Mouse (Mus musculus): ENCODE measurements at regions not wholly inside any gene's neighbourhood (a gene's known extent, or its start where the extent isn't known, plus 50 kb on each side); places are given as distances from the start of the nearest gene placed in this dataset.

DNA sequence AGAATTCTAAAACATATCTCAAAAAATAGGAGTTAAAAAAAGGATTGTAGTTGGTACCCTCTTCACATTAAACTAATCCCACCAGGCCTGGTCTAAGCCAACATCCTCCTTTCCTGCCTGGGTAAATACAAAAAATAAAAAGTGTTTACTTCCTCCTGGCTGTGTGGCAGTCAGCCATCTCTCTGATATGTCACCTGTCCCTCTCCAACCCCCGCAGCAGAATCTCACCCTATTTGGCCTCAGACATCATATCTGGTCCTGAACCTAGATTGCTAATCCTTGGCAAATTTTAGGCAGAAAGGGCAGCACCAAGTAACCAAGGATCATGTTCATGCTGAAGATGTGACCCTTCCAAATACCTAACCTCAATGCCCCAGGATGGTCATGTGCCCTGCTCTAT, 59.2 kb upstream of the Cadm1 start:
- 20% methylated on average over 1 of the region's 1 CpGs for WGBS
- Histone ChIP-seq H3K27ac (ENCODE audit: control insufficient read depth, insufficient read depth, low read depth, low read length, poor library complexity) (no peak overlapping the region), H3K4me3 (replicated peaks; ENCODE audit: control insufficient read depth, low read depth, low read length) (no peak overlapping the region), H3K4me1 (ENCODE audit: control insufficient read depth, insufficient read depth, low read length) (no peaks in the 10 kb centered on the region)
- TF ChIP-seq POLR2A (IDR thresholded peaks at IDR 0.05; ENCODE audit: borderline replicate concordance, control insufficient read depth, low read depth, low read length) (no peak), CTCF (IDR thresholded peaks at IDR 0.05; ENCODE audit: control insufficient read depth, insufficient read depth, low read length) (no peak)

DNA sequence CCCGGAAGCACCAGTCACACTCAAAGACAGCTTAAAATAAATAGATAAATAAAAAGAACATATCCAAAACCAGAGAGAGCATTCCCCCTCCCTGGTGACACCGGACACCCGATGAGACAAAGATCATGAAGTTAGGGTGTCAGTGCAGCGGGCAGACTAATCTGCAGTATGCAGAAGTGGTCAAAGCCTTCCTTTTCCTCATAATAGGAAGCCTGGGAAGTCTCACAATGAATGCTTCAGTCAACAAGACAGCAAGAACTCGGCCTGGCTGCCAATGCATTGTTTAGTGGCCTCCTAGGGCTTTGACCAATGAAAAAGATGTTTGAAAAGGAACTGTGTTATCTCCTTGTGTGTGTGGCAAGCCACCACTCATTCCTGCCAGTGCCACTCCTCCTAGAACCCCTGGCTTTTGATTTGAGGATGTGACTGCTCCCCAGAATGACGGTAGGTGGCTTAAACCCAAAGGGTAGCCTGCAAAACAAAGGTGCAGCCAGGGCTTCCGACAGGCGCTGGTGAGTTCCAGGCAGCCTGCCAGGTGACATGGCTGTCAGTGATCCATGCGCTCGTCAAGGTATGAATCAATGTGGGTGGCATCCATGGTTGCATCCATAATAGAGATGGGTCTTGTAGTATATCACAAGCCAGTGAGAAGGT, 58.1 kb upstream of the Cadm1 start:
- Histone ChIP-seq H3K4me3 (replicated peaks; ENCODE audit: control insufficient read depth, low read depth, low read length) (no peak overlapping the region), H3K4me1 (ENCODE audit: control insufficient read depth, insufficient read depth, low read length) (no peaks in the 10 kb centered on the region), H3K27ac (ENCODE audit: control insufficient read depth, insufficient read depth, low read depth, low read length, poor library complexity) (no peak overlapping the region)
- 39% methylated on average over 10 of the region's 10 CpGs for WGBS
- no peak for TF ChIP-seq POLR2A (IDR thresholded peaks at IDR 0.05; ENCODE audit: borderline replicate concordance, control insufficient read depth, low read depth, low read length)
- TF ChIP-seq CTCF (IDR thresholded peaks at IDR 0.05; ENCODE audit: control insufficient read depth, insufficient read depth, low read length), result no peak

DNA sequence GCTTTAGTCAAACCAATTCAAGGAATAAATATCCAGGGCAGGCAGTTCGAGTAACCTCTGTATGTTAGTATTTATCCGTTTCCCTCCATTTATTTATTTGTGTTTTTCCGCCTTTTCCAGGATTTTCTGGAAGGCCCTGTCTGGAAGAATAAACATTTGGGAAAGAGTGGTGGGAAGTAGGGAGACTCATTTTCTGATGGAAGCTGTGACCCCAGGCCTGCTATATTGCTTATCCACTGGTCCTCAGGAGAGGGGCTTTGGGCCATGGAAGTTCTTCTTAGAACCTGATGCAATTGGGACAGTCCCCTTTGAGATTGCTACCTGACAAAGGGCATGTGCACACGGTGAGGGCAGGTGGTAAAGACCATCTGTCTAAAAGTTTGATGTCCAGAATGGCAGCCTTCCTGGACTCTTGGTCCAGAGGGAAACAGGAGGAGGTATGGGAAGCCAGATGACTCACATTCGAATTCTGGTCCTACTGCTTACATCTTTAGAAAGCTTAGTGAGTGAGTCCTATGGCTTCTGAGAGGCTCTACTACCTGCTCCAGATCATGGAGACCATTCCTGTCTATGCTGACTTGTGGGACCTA, 56.1 kb upstream of the Cadm1 start:
- Histone ChIP-seq H3K4me3 (replicated peaks; ENCODE audit: control insufficient read depth, low read depth, low read length) (no peak overlapping the region), H3K4me1 (ENCODE audit: control insufficient read depth, insufficient read depth, low read length) (no peaks in the 10 kb centered on the region), H3K27ac (ENCODE audit: control insufficient read depth, insufficient read depth, low read depth, low read length, poor library complexity) (no peak overlapping the region)
- no peak for TF ChIP-seq POLR2A (IDR thresholded peaks at IDR 0.05; ENCODE audit: borderline replicate concordance, control insufficient read depth, low read depth, low read length)
- no peak for TF ChIP-seq CTCF (IDR thresholded peaks at IDR 0.05; ENCODE audit: control insufficient read depth, insufficient read depth, low read length)
- 79% methylated on average over 5 of the region's 5 CpGs for WGBS

DNA sequence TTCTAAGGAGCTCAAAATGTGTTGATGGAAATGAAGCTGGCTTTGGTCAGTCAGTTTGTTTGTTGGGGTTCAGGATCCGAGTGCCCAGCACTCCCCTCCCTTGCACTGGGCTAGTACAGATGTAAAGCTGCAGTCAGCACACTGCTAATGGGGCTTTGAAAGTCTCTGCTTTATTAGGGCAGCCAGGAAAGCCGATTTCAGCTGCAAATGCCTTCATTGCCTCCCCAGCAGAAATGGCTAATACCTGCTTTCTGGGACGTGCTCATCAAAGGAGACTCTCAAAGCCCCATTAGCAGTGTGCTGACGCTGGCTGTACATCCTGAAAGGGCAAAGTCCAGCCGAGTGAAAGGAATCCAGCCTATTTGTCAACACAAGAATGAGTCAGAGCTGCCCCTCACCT, 55.2 kb upstream of the Cadm1 start:
- Histone ChIP-seq H3K4me3 (replicated peaks; ENCODE audit: control insufficient read depth, low read depth, low read length) (no peak overlapping the region), H3K4me1 (ENCODE audit: control insufficient read depth, insufficient read depth, low read length) (no peaks in the 10 kb centered on the region), H3K27ac (ENCODE audit: control insufficient read depth, insufficient read depth, low read depth, low read length, poor library complexity) (no peak overlapping the region)
- TF ChIP-seq POLR2A (IDR thresholded peaks at IDR 0.05; ENCODE audit: borderline replicate concordance, control insufficient read depth, low read depth, low read length) (no peak), CTCF (IDR thresholded peaks at IDR 0.05; ENCODE audit: control insufficient read depth, insufficient read depth, low read length) (no peak)
- 51% methylated on average over 5 of the region's 5 CpGs for WGBS

DNA sequence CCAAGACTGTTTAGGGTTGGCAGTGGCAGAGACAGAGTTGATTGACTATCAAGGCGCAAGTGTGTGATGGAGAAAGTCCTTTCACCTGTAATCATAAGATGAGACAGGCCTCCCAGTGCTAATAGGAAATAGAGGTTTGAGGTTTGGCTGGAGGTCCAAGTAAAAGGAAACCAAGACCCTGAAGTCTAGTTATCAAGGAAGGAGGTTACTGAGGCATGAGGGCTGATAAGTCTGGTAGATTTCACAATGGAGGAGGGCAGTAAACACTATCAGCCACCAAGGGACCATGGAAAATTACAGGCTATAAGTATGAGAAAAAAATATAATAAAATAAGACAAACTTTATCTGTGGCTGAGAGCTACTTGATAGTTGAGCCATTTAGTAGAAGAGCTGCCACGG, 52.1 kb upstream of the Cadm1 start:
- WGBS, result 71% methylated on average over 2 of the region's 2 CpGs
- TF ChIP-seq CTCF (IDR thresholded peaks at IDR 0.05; ENCODE audit: control insufficient read depth, insufficient read depth, low read length) (no peak), POLR2A (IDR thresholded peaks at IDR 0.05; ENCODE audit: borderline replicate concordance, control insufficient read depth, low read depth, low read length) (no peak)
- H3K27ac ChIP-seq (ENCODE audit: control insufficient read depth, insufficient read depth, low read depth, low read length, poor library complexity), result no peak overlapping the region
- H3K4me3 ChIP-seq (replicated peaks; ENCODE audit: control insufficient read depth, low read depth, low read length), result no peak overlapping the region
- no peaks in the 10 kb centered on the region for H3K4me1 ChIP-seq (ENCODE audit: control insufficient read depth, insufficient read depth, low read length)

Measured in bone marrow, adult 2 months (tissue).